Mouse (Mus musculus): ENCODE results near the gene Prr5.

DNA sequence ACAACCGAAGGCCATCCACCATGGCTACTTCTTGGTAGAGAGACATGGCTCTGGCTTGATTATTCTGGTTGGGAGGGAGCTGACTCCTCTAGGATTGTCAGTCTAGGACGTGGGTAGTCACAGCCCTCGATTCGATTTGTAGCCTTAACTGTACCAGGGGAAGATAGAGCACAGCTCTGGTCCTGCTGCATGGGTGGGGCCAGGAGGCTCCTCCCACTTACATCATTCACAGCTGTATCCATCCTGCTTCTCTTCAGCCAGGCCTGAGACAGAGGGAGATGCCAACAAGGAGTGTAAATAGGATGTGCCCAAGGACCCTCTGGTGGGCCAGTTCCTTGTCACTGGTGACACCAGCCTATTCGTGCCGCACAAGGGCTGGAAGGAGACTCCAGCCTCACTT, 1.8 kb upstream of the Prr5 start:
- TF ChIP-seq POLR2A (IDR thresholded peaks at IDR 0.05; ENCODE audit: insufficient read depth, low read depth, low read length), result no peak
- TF ChIP-seq CTCF (IDR thresholded peaks at IDR 0.05; ENCODE audit: insufficient read depth, low read depth, low read length), result no peak

Data from olfactory bulb, adult 2 months (tissue).